Mouse (Mus musculus) liver, postnatal 0 days (tissue): Measurements from ENCODE around the gene Ucp3.

Experiments
- CTCF ChIP-seq: sonication (generic); IDR thresholded peaks from 2 replicates; pipeline ENCODE4 v1.5.1; 2016; ENCODE audit warnings: antibody characterized with exemption, low read depth
- EP300 ChIP-seq: IDR thresholded peaks from 2 replicates; pipeline ENCODE4 v1.6.1; 2016; ENCODE audit warnings: antibody characterized with exemption, low read depth, mild to moderate bottlenecking

DNA sequence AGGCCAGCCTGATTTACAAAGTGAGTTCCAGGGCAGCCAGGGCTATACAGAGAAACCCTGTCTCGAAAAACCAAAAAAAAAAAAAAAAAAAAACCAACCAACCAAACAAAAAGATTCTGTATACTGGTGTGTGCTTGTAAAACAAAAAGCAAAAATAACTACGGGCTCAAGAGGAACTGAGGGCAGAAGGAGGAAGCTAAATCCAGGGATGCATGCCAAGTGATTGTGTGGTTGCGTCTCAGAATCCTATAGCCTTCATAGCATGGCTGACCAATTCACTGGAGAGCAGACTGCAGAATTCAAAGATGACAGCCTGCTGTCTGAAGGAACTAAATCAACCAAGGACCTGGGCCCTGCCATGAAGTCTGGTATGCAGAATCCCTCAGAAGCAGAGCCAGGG is 61.4 kb downstream of the Ucp3 start:
- TF ChIP-seq CTCF (no peak), EP300 (no peak)
